Mouse (Mus musculus) naive thymus-derived CD4-positive, alpha-beta T cell, adult 2 months (primary cell): ENCODE data around the gene Cep126.
A peak's percentile ranks its signal among the peaks of the same experiment; 100 is the strongest.

Source experiments
- DNase-seq: peaks from one replicate; pipeline ENCODE4 v3.0.0-alpha.2; 2011; ENCODE audit warnings: low read depth

Cep126 gene

DNA sequence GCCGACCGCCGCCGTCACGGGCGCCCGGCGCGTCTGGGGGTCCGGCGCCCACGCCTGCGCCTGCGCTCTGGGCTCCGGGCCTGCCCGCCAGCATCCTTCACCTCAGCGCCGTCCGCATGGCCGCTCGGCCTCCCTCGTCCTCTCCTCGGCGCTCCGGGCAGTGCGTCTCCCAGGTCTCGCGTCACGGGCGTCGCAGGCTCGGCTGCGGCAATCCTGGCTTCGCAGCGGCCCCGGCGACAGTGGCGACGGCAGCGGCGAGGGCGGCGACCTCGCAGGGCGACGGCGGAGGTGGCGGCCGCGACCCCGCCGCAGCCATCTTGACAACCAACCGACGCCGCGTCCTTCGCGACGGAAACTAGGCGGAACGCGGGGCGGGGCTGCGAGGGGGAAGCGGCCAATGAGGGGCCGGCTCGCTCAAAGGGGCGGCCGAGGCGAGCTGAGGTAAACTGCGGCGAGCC lies at the start of gene Cep126:
TSS of gene Cep126 (minus strand) at position 178 of the 458 bp plus-strand sequence.
- DNase-seq, result peak; percentile 12

DNA sequence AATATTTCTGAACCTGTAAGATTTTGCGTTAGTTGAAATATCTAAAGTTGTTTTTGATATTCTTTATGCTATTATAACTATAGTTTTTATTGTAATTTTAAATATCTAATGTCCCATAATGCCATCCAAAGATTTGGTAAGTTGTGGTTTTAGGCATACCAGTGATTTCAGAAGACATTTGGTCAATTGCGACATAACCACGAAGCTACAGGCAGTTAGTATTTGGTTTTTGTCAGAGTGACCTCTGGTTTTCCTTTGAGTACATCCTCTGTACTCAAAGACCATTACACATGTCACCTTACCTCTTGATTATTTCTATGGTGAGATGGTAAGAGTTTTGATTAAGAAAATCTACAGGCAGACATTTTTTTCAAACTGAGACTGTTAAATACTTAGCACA lies 45.5 kb upstream of the Cep126 start:
- no peak for DNase-seq

- DNase-seq, result no peak
These were observed 43.0 kb upstream of the Cep126 start for GRCm38 (mm10) chr9:8177099-8177498.

- DNase-seq, result no peak
These were observed 22.9 kb upstream of the Cep126 start for GRCm38 (mm10) chr9:8157011-8157410.

DNA sequence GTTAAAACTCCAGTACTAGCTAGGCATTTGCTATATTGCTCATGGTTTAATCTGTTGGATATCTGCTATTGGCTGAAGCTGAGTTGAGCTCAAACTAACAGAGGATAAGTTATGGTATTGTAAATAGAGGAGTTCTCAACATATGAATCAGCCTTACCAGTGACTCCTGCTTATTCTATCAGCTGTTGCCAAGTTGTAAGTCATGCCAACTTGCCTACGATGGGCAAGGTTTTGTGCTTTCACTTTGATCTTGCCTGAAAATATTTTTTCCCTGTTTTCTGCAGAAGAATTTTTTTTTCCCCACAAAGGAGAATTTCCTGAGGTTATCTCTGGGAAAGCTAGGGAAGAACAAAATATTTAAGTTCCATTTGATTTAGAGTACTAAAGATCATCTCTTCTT lies 5.4 kb upstream of the Cep126 start:
- DNase-seq, result no peak

- DNase-seq, result no peak
These were observed 443 bp downstream of the Cep126 start for GRCm38 (mm10) chr9:8133586-8134115.

DNA sequence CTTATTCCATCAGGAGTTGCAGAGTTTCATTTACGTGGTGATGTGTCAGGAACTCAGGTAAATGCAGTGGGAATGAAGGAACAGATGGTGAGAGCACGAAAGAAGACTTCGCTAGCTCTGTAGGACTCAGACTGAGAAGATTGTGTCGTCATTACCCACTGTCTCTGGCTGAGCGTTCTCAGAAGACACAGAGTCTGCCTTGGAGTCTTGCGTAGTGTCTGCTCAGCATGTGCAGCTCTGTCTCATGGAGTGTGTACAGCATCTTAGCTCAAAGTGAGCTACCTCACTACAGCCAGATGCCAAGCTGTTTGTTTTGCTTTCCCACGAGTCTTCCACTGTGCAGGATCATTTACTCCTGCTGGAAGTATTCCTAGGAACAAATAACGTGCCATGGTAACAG lies 10.6 kb downstream of the Cep126 start:
- DNase-seq, result no peak

DNA sequence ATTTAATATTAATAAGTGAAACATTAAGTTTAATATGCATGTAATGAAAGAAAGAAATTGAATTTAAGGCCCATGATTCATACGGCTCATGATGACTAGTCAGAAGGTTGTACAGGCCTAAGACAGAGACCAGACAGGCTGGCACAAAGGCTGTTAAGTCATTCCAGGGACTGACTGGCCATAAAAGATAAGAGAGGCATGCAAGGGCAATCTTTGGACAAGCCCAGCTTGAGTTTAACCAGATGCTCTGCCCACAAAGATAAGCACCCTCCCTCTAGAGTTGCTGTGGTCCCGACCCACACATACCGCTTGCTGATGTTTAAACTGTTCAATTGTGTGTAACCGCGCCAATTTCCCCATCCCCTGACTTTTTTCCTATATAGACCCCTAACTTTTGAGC lies 19.6 kb downstream of the Cep126 start:
- DNase-seq, result no peak

DNA sequence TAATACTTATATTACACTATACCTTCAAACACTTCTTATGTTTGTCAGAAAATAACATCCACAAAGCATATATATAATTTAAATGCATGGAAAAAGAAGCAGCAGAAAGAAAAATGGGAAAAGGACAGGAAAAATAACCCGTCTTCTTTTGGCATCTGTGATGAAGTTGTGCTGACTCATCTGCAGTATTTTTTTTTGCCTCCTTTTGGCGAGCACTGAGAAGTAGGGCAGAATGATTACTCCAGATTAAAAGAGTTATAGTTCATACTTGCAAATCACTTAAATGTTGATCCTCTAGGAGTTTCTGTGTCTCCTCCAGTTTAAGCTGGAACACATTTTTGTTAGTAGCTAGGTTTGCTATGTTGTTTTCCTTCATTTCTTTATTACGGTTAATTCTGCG lies 31.0 kb downstream of the Cep126 start:
- DNase-seq, result no peak

- no peak for DNase-seq
These were observed 33.1 kb downstream of the Cep126 start for GRCm38 (mm10) chr9:8100962-8101361.

DNA sequence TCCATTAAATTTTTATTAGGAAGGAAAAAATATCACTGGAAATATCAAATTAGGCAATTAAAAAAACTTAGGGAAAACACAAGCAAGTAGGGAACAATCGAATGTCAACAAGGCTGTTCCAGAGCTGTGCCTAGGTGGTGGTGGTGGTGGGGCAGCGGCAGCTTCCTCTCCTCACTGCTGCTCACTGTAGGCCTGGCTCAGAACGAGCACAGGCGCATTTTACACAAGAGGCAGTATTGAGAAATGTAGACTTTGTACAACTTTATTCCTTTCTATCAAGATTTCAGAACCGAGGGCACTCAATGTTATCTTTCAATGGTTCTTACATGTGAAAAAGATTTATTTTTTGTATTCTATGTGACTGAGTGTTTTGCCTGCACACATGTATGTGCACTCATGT lies 55.2 kb downstream of the Cep126 start:
- no peak for DNase-seq

GRCm38 (mm10) chr9:8074345-8074744 lies 59.7 kb downstream of the Cep126 start:
- peak; percentile 20 for DNase-seq

DNA sequence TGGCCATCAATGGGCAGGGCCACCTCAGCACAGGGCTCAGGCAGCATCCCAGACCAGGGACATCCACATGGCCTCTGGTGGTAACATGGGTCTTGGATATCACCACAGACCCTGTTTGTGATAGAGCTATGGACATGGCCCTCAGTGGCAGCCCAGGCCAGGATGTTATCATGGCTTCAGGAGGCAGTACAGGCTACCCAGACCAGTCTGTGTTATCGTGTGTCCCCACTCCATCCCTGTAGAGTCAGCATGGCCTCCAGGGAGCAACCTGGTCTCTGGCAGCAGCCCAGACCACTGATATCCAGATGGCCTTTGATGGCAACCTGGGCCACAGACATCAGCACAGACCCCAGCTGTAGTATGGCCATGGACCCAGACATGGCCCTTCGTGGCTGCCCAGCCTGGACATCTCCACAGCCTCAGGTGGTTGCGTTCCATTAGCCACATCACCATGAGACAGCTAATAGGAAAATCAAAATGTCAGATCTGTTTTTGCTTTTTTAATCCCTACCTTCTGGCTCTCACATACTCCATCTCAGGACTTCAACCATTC lies 60.8 kb downstream of the Cep126 start:
- DNase-seq, result no peak

DNA sequence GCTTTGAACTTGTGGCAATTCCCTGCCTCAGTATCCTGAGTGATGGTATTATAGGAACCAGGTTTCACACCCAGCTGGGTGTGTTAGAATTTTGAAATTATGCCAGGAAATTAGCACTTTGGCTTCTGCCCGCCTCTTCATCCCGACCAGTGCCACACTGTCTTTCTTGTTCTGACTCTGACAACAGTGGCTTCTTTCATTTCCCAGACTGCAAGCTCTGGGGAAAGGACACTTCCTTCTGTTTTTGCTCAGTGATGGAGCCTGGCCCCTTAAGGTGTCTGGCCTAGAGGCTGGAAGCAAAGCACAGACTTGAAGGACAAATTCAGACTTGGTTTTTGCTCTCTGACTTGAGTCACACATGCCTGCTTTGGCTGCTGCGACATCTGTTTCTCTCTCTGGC lies 74.5 kb downstream of the Cep126 start:
- DNase-seq, result no peak

DNA sequence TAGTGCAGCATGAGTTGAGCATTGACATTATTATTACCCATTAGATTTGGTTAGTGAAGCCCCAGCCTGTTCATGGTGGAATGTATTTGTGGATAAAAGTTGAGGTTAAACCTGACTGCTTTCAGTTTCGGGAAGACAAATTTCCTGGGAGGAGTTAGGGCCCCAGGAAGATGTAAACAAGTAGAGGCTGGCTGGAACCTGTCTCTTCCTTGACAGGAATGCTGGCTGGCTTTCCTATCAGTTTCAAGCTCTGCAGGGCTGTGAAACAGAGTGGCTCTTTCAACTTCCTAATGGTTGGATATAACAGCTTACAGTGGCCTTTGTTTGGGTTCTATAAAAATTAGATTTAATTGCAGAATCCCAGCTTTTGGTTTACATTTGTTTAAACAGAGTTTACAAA lies 79.3 kb downstream of the Cep126 start:
- no peak for DNase-seq

DNA sequence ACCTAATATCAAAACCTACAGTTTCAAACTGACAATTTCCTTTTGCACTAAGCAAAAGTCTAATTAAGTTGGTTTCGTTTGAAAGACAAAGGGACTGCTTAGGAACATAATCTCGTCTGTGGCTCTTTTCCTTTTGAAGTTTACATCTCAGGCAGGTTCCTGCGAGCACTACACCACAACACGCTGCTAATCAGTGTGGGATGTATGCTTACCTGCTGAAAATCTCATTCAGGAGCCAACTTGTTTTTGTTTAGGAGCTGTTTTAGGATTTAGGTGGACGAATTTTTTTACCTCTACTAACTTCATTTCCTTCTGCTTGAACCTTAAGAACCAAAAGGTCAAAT lies 91.1 kb downstream of the Cep126 start:
- DNase-seq, result no peak

- DNase-seq, result peak; percentile 94
These were observed 91.6 kb downstream of the Cep126 start, which contains the start of gene Cfap300 for GRCm38 (mm10) chr9:8042338-8043043. TSS of gene Cfap300 (minus strand) at chr9:8042823.

- DNase-seq, result no peak
These were observed 98.5 kb downstream of the Cep126 start for GRCm38 (mm10) chr9:8035546-8035945.

DNA sequence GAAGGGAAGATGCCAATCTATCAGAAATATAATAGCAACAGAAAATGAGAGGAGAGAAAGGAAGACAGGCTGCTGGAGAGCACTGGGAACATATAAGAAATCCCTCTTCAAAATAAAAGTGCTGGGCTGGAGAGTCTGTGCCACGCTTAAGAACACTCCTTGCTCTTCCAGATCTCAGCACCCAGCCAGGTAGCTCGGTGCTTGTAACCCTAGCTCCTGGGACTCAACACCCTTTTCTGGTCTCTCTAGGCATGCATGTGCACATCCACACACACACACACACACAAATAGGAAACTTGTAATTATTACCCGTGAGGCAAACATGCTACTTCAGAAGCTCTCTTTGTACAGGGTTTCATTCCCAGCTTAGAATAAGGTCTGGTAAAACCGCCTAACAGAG lies 99.0 kb downstream of the Cep126 start:
- DNase-seq, result no peak

DNA sequence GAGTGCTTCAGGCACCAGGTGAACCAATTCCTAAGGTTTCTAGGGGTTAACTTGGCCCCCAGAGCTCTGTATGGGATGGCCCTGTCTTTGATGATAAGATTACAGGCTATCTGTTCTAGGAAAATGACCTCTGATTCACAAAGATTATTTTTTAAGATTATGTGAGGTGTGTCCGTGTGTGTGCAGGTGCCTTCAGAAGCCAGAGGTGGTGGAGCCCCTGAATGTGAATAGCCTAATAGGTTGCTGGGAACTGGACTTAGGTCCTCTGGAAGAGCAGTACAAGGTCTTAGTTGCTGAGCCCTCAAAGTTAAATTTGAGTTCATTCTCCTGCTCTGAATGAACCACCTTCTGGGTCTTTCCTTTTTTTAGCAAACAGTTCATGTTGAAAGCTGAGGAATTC lies 100.0 kb downstream of the Cep126 start:
- DNase-seq, result no peak

GRCm38 (mm10) chr9:8032847-8033246 lies 101.2 kb downstream of the Cep126 start:
- no peak for DNase-seq
